Mouse (Mus musculus): ENCODE results near the gene Mitf.

DNA sequence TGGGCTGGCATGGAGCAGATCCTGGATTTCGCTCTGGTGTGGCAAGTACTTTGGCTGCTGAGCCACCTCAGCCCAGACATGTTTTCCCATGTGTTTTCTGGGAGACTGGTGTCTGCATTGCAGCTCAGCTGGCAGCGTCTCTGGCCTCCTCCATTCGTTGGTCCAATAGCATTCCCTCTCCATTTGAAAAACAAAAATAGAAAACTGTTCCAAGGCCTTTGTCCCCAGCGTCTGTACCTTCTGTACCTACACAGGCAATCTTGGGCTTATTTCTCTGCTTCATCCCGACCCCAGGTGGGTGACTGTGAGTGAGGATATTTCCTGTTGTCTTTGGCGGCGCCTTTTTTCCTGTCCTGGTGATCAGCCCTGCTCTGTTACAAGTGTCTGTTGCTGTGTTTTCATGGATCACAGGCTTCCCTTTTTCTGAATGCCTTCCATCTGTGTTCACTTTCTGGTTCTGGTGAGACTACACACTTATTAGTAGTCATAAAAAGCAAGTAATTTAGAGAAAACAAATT, 109.6 kb downstream of the Mitf start:
- no peak for TF ChIP-seq CTCF (IDR thresholded peaks at IDR 0.05; ENCODE audit: insufficient read depth, low read length)
- no peak for TF ChIP-seq POLR2A (IDR thresholded peaks at IDR 0.05; ENCODE audit: borderline replicate concordance, extremely low read depth, low read depth, low read length)
